Mouse (Mus musculus): ENCODE results near the gene Ift140. TPM values are rescaled to one million over a fixed set of nuclear protein-coding genes. Genes with fewer than 3 reads are reported as not detected.

Ift140 gene
- polyA plus RNA-seq, 1 experiment from 2014 or later = 51.6 TPM

DNA sequence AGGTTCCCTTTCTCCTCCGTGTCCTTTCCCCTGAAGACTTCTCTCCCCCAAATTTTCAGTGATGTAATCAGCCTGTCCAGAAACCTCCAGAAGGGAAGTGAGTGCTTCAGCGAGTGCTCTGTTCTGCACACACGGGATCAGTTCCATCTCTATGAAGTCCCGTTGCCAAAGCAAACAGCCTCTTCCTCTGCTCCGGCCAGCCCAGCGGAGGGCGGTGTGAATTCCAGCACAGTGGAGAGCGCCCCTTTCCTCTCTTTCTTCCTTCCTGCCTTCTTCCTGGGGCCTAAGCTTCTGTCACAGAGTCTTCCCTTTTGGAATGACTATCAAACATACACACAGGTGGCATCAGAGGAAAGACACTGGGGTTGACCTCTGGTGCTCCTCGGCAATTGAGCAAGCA is 48.5 kb downstream of the Ift140 start:
- no peaks in the 10 kb centered on the region for H3K9me3 ChIP-seq (ENCODE audit: control insufficient read depth, low read length)
- ATAC-seq (replicated peaks; ENCODE audit: low FRiP score) = no peak
- no peak overlapping the region for H3K27ac ChIP-seq (ENCODE audit: low read depth, low read length)
- WGBS = 60% methylated on average over 9 of the region's 9 CpGs
- no peak overlapping the region for H3K9ac ChIP-seq (ENCODE audit: low read depth, low read length)
- no peaks in the 10 kb centered on the region for H3K27me3 ChIP-seq (replicated peaks; ENCODE audit: control insufficient read depth, insufficient read depth, low read length)
- H3K36me3 ChIP-seq (ENCODE audit: control insufficient read depth, insufficient read depth, low read length) = no peaks in the 10 kb centered on the region; the same call in 1 of the 2 replicates
- no peak for DNase-seq (ENCODE audit: low spot score)
- peaks cover 6% of the 10 kb centered on the region for H3K4me1 ChIP-seq (replicated peaks; ENCODE audit: control insufficient read depth, insufficient read depth, low read length)
- H3K4me3 ChIP-seq (ENCODE audit: low read depth, low read length) = no peak overlapping the region
- H3K4me2 ChIP-seq = no peak overlapping the region

DNA sequence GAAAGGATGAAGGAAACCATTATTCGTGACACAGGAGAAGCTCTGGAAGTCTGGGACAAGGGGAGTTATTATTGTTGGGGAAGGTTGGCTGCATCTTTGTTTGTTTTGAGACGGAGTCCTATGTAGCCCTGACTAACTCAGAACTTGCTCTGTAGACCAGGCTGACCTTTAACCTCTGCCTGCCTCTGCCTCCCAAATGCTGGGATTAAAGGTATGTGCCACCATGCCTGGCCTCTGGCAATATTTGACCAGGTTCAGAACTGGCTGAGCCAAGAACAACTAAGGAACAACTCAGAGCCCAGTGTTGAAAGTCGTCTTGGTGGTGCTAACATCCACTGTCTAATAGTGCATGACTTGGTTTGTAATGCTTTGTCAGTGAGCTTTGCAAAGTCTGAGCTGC is 49.3 kb downstream of the Ift140 start:
- Histone ChIP-seq H3K27ac (ENCODE audit: low read depth, low read length) (no peak overlapping the region), H3K4me2 (no peak overlapping the region), H3K9ac (ENCODE audit: low read depth, low read length) (no peak overlapping the region), H3K4me1 (replicated peaks; ENCODE audit: control insufficient read depth, insufficient read depth, low read length) (peaks cover 6% of the 10 kb centered on the region), H3K4me3 (ENCODE audit: low read depth, low read length) (no peak overlapping the region), H3K36me3 (ENCODE audit: control insufficient read depth, insufficient read depth, low read length) (no peaks in the 10 kb centered on the region; the same call in 1 of the 2 replicates), H3K9me3 (ENCODE audit: control insufficient read depth, low read length) (no peaks in the 10 kb centered on the region), H3K27me3 (replicated peaks; ENCODE audit: control insufficient read depth, insufficient read depth, low read length) (no peaks in the 10 kb centered on the region)
- ATAC-seq (replicated peaks; ENCODE audit: low FRiP score) = no peak
- WGBS = 74% methylated on average over 3 of the region's 3 CpGs
- DNase-seq (ENCODE audit: low spot score) = no peak

DNA sequence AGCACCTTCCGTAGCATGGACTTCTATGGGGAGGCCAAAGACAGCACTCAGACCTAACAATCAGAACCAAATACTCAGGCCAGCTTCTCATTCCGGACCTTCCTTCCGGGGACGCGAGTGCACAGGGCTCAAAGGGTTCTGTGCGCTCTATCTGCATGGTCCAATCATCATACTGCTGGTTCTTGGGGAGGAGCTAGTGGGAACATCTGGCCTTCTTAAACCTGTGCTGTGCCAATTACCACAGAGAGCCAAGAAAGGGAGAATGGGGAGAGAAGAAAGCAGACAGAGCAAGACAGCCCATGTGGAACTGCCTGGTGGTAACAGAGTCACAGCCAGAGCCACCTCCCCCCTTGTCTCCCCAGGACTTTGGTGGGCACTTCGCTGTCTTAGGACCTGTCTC is 50.7 kb downstream of the Ift140 start:
- Histone ChIP-seq H3K4me1 (replicated peaks; ENCODE audit: control insufficient read depth, insufficient read depth, low read length) (peaks cover 6% of the 10 kb centered on the region), H3K9ac (ENCODE audit: low read depth, low read length) (no peak overlapping the region)

DNA sequence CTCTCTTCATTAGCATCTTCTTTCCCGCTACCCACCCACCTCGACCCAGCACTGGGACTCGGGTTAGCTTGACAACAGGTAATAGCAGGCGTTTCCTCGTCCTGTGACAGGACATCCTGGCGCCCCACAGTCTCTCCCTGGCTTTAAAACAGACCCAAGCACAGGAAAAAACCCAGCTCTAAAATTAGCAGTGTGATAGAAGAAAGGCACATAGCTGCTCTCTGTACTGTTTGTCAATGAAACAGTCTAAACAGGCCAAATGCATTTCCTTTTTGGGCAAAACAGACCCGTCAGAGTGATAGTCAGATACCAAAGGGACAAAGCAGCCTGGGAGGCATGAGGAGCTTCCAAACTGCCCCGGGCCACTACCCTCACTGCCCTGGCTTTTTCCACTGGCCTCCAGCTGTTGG is 51.6 kb downstream of the Ift140 start:
- no peak overlapping the region for H3K4me2 ChIP-seq
- no peaks in the 10 kb centered on the region for H3K36me3 ChIP-seq (ENCODE audit: control insufficient read depth, insufficient read depth, low read length)
- no peaks in the 10 kb centered on the region for H3K9me3 ChIP-seq (ENCODE audit: control insufficient read depth, low read length)
- no peak overlapping the region for H3K4me3 ChIP-seq (ENCODE audit: low read depth, low read length)
- no peak overlapping the region for H3K27ac ChIP-seq (ENCODE audit: low read depth, low read length)
- H3K9ac ChIP-seq (ENCODE audit: low read depth, low read length) = no peak overlapping the region
- no peak for ATAC-seq (replicated peaks; ENCODE audit: low FRiP score)
- H3K27me3 ChIP-seq (replicated peaks; ENCODE audit: control insufficient read depth, insufficient read depth, low read length) = no peaks in the 10 kb centered on the region
- 50% methylated on average over 8 of the region's 8 CpGs for WGBS
- no peak for DNase-seq (ENCODE audit: low spot score)
- peaks cover 6% of the 10 kb centered on the region for H3K4me1 ChIP-seq (replicated peaks; ENCODE audit: control insufficient read depth, insufficient read depth, low read length)

More for the DNA sequence above, 50.7 kb downstream of the Ift140 start:
- no peaks in the 10 kb centered on the region; the same call in 1 of the 2 replicates for H3K36me3 ChIP-seq (ENCODE audit: control insufficient read depth, insufficient read depth, low read length)
- 91% methylated on average over 7 of the region's 7 CpGs for WGBS
- peak overlapping the region; percentile 36; the same call in 1 of the 2 replicates for H3K27ac ChIP-seq (ENCODE audit: low read depth, low read length)
- H3K27me3 ChIP-seq (replicated peaks; ENCODE audit: control insufficient read depth, insufficient read depth, low read length) = no peaks in the 10 kb centered on the region
- H3K4me2 ChIP-seq = no peak overlapping the region
- ATAC-seq (replicated peaks; ENCODE audit: low FRiP score) (no peak), DNase-seq (ENCODE audit: low spot score) (no peak)
- no peak overlapping the region for H3K4me3 ChIP-seq (ENCODE audit: low read depth, low read length)
- H3K9me3 ChIP-seq (ENCODE audit: control insufficient read depth, low read length) = no peaks in the 10 kb centered on the region

DNA sequence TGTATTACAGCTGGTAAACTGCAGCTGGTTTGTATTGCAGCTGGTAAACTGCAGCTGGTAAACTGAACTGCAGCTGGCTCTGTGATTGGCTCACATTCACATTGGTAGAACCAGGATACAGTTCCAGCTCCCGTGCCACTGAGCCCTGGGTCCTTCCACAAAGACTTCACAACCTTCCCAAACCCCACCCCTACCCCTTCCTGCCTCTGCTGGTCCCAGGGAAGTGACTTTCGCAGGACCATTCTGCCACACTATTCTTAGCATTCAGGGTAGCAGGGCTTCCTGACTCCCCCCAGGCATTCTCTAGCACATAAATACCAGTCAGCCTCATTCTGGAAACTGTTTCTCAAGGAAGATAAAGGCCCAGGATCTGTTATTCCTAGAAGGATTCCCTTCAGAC is 52.8 kb downstream of the Ift140 start:
- no peaks in the 10 kb centered on the region for H3K27me3 ChIP-seq (replicated peaks; ENCODE audit: control insufficient read depth, insufficient read depth, low read length)
- H3K27ac ChIP-seq (ENCODE audit: low read depth, low read length) = peak overlapping the region; percentile 56
- H3K9me3 ChIP-seq (ENCODE audit: control insufficient read depth, low read length) = no peaks in the 10 kb centered on the region
- no peak overlapping the region for H3K4me2 ChIP-seq
- DNase-seq (ENCODE audit: low spot score) (no peak), ATAC-seq (replicated peaks; ENCODE audit: low FRiP score) (no peak)
- no peak overlapping the region for H3K9ac ChIP-seq (ENCODE audit: low read depth, low read length)
- no peak overlapping the region for H3K4me3 ChIP-seq (ENCODE audit: low read depth, low read length)
- 47% methylated on average over 2 of the region's 2 CpGs for WGBS
- peaks cover 6% of the 10 kb centered on the region for H3K4me1 ChIP-seq (replicated peaks; ENCODE audit: control insufficient read depth, insufficient read depth, low read length)
- H3K36me3 ChIP-seq (ENCODE audit: control insufficient read depth, insufficient read depth, low read length) = no peaks in the 10 kb centered on the region

DNA sequence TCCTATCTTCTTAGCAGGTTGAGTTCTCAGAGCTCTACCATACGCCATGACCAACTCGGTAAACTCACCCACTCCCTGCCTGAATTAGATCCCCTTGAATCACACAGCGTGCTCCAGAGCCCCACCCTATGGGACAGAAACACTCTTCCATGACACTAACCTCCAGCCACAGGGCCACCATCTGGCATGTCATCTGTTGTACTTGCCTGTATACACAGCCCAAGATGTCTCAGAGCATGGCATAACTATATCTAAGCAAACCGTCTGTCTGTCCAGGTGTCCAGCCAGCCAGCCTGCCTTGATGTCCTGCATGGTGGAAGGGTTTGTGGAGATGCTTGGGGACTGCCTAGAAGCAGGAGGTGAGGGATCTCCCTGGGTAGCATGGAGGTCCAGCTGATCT is 61.0 kb downstream of the Ift140 start:
- H3K27me3 ChIP-seq (replicated peaks; ENCODE audit: control insufficient read depth, insufficient read depth, low read length) = no peaks in the 10 kb centered on the region
- 91% methylated on average over 4 of the region's 4 CpGs for WGBS
- no peaks in the 10 kb centered on the region; the same call in 1 of the 2 replicates for H3K36me3 ChIP-seq (ENCODE audit: control insufficient read depth, insufficient read depth, low read length)
- H3K4me1 ChIP-seq (replicated peaks; ENCODE audit: control insufficient read depth, insufficient read depth, low read length) = peaks cover 3% of the 10 kb centered on the region
- H3K9ac ChIP-seq (ENCODE audit: low read depth, low read length) = no peak overlapping the region
- ATAC-seq (replicated peaks; ENCODE audit: low FRiP score) = no peak
- H3K9me3 ChIP-seq (ENCODE audit: control insufficient read depth, low read length) = no peaks in the 10 kb centered on the region
- DNase-seq (ENCODE audit: low spot score) = no peak
- H3K4me2 ChIP-seq = no peak overlapping the region
- H3K4me3 ChIP-seq (ENCODE audit: low read depth, low read length) = no peak overlapping the region
- no peak overlapping the region for H3K27ac ChIP-seq (ENCODE audit: low read depth, low read length)

DNA sequence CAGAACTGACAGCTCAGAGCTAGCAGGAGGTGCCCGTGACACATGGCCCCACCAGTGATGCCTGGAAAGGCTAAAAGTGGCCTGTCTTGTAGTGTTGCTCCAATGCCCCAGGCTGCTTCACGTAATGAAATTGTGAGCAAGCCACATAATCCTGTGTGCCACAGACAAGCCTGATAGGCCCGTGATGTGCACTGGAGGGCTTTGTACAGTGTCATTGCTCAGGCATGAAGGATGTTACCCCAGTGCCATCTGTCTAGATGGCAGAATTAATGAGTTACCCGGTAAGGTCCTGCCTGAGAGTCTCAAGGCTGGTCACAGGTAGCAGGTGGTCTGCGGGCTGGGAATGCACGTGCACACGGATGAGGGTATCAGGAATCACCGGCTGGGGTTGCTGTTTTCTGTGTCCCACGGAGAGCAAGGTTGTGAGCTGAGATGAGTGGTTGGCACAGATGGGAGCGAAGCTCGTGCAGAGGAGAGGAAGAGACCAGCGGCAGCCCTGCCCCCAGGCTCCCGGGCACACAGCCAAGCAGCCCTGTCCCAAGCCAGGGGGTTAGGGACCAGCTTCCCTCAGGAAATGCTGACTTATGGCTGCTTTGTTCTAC is 62.0 kb downstream of the Ift140 start:
- peaks cover 7% of the 10 kb centered on the region for H3K4me1 ChIP-seq (replicated peaks; ENCODE audit: control insufficient read depth, insufficient read depth, low read length)
- ATAC-seq (replicated peaks; ENCODE audit: low FRiP score) (no peak), DNase-seq (ENCODE audit: low spot score) (no peak)
- H3K4me2 ChIP-seq = peak overlapping the region; percentile 30
- 0 out of 2 replicates have a peak overlapping the region, but pooled peaks have one; percentile 32 for H3K27ac ChIP-seq (ENCODE audit: low read depth, low read length)
- H3K27me3 ChIP-seq (replicated peaks; ENCODE audit: control insufficient read depth, insufficient read depth, low read length) = no peaks in the 10 kb centered on the region
- H3K36me3 ChIP-seq (ENCODE audit: control insufficient read depth, insufficient read depth, low read length) = no peaks in the 10 kb centered on the region; the same call in 1 of the 2 replicates
- H3K9me3 ChIP-seq (ENCODE audit: control insufficient read depth, low read length) = no peaks in the 10 kb centered on the region
- H3K9ac ChIP-seq (ENCODE audit: low read depth, low read length) = no peak overlapping the region
- H3K4me3 ChIP-seq (ENCODE audit: low read depth, low read length) = no peak overlapping the region
- 80% methylated on average over 13 of the region's 13 CpGs for WGBS

DNA sequence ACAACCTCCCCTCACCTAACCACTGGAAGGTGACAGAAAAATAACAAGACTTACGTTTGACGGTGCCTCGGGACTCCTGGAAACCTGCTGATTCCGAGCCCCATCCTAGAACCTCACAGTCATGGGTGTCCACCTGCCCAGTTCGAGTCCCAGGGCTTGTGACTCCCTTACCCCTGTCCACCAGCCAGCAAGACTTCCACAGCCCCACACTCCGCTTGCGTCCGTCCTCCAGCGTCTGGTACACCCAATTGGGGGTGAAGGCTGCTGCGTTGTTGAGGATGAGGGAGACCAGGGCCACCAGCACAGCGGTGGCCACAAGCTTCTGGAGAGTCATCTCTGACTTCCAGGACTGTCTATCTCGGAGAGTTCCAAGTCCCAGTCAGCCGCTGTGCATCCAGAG is 64.3 kb downstream of the Ift140 start:
- H3K9me3 ChIP-seq (ENCODE audit: control insufficient read depth, low read length) = no peaks in the 10 kb centered on the region
- ATAC-seq (replicated peaks; ENCODE audit: low FRiP score) = no peak
- no peaks in the 10 kb centered on the region; the same call in 1 of the 2 replicates for H3K36me3 ChIP-seq (ENCODE audit: control insufficient read depth, insufficient read depth, low read length)
- peak overlapping the region; percentile 6 for H3K4me2 ChIP-seq
- no peaks in the 10 kb centered on the region for H3K27me3 ChIP-seq (replicated peaks; ENCODE audit: control insufficient read depth, insufficient read depth, low read length)
- H3K4me3 ChIP-seq (ENCODE audit: low read depth, low read length) = peak overlapping the region; percentile 33
- 78% methylated on average over 13 of the region's 13 CpGs for WGBS
- H3K9ac ChIP-seq (ENCODE audit: low read depth, low read length) = peak overlapping the region; percentile 21; the same call in 1 of the 2 replicates
- peak overlapping the region; percentile 74 for H3K27ac ChIP-seq (ENCODE audit: low read depth, low read length)
- peaks cover 13% of the 10 kb centered on the region for H3K4me1 ChIP-seq (replicated peaks; ENCODE audit: control insufficient read depth, insufficient read depth, low read length)
- no peak for DNase-seq (ENCODE audit: low spot score)

DNA sequence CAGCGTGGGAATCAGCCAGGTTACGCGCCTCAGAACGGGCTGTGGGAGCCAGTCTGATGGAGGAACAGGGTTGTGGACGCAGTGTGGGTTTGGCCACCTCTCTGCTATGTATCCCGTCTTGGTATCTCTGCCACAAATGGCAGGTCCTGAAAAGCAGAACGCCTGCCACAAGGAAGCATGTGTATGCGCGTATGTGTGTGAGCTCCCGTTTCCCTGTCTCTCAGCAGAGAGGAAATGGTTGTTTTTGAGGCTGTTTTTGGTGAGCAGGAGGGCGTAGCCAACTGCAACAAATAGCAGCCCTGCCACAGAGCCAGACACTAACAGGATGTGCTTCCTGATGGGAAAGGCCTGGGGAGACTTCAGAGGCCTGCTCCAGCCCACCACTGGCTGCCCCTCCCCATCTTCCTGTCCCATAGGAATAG is 65.1 kb downstream of the Ift140 start:
- H3K9ac ChIP-seq (ENCODE audit: low read depth, low read length) = peak overlapping the region; percentile 21; the same call in 1 of the 2 replicates
- H3K36me3 ChIP-seq (ENCODE audit: control insufficient read depth, insufficient read depth, low read length) = no peaks in the 10 kb centered on the region; the same call in 1 of the 2 replicates
- no peaks in the 10 kb centered on the region for H3K9me3 ChIP-seq (ENCODE audit: control insufficient read depth, low read length)
- H3K4me2 ChIP-seq = peak overlapping the region; percentile 6
- no peak for DNase-seq (ENCODE audit: low spot score)
- peak overlapping the region; percentile 33 for H3K4me3 ChIP-seq (ENCODE audit: low read depth, low read length)
- no peak for ATAC-seq (replicated peaks; ENCODE audit: low FRiP score)
- no peaks in the 10 kb centered on the region for H3K27me3 ChIP-seq (replicated peaks; ENCODE audit: control insufficient read depth, insufficient read depth, low read length)
- peaks cover 13% of the 10 kb centered on the region for H3K4me1 ChIP-seq (replicated peaks; ENCODE audit: control insufficient read depth, insufficient read depth, low read length)
- peak overlapping the region; percentile 74 for H3K27ac ChIP-seq (ENCODE audit: low read depth, low read length)
- WGBS = 62% methylated on average over 11 of the region's 11 CpGs
